Mouse (Mus musculus) myocyte (in vitro differentiated cells): ENCODE data around the gene Smc5.

Source experiments
- MAX ChIP-seq: IDR thresholded peaks from one replicate; pipeline ENCODE4 v1.6.1; 2011; ENCODE audit warnings: low read depth, mild to moderate bottlenecking, control low read depth
- POLR2A ChIP-seq: IDR thresholded peaks from one replicate; pipeline ENCODE4 v1.6.1; 2011; ENCODE audit warnings: low read depth, mild to moderate bottlenecking, control low read depth, moderate library complexity; ENCODE audit not compliant: insufficient read length
- USF1 ChIP-seq: IDR thresholded peaks from one replicate; pipeline ENCODE4 v1.6.1; 2011; ENCODE audit warnings: low read depth, mild to moderate bottlenecking, control low read depth, moderate library complexity

- TF ChIP-seq MAX (no peak), POLR2A (no peak), USF1 (no peak)
These were observed 59.4 kb downstream of the Smc5 start for GRCm38 (mm10) chr19:23214326-23214725.
